8 mouse cellular contexts compared by ENCODE assay signal in the genomic region with DNA sequence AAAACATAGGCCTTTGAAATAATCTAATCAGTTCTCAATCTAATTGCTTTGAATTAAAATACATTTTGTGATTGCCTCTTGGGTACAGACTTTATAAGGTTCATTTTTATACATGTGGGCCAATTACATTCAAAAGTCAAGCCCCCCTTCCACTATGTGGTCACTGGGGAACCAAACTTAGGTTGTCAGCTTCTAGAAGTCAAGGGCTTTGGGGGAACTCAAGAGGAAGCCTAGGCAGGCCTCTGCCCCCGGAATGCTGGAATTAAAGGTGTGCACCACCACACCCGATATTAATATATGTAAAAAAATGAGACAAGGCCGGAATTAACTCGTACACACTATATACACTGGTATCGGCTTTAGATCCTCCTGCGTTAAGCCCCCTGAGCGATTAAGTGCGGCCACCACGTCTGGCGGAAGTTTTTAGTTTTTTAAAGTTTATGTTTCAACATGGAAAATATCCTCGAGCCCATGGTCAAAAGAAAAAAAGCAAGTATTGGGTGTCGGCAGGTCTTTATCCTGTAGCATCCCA. TPM values are rescaled to one million over a fixed set of nuclear protein-coding genes. Genes with fewer than 3 reads are reported as not detected.
A peak's percentile ranks its signal among the peaks of the same experiment; 100 is the strongest.
DNase-seq lines count a peak whose midpoint lies in the region; ATAC-seq lines count a peak whose summit lies in the region.

No protein-coding gene starts in this region.

- H3K9ac ChIP-seq in lung, embryonic 15.5 days = peak overlapping the region; percentile 78
- H3K9ac ChIP-seq in embryonic facial prominence, embryonic 14.5 days (ENCODE audit: low read depth, low read length) = peak overlapping the region; percentile 77
- peak overlapping the region; percentile 92 for H3K9ac ChIP-seq in limb, embryonic 11.5 days (ENCODE audit: low read length)
- H3K9ac ChIP-seq in neural tube, embryonic 15.5 days (replicated peaks) = peak overlapping the region; percentile 57

- ATAC-seq in lung, embryonic 15.5 days (ENCODE audit: borderline replicate concordance, extremely low read depth, low FRiP score, low TSS enrichment) = no peak
- no peak for ATAC-seq in embryonic facial prominence, embryonic 14.5 days (ENCODE audit: low read depth)
- ATAC-seq in limb, embryonic 11.5 days (ENCODE audit: insufficient number of reproducible peaks, low FRiP score, low TSS enrichment, low read depth) = no peak
- ATAC-seq in neural tube, embryonic 15.5 days (ENCODE audit: low FRiP score) = no peak

- DNase-seq in lung, adult 18-20 months = no peak
- DNase-seq in embryonic facial prominence, embryonic 14.5 days (ENCODE audit: low spot score) = no peak
- DNase-seq in limb, embryonic 11.5 days (ENCODE audit: low spot score) = no peak
- DNase-seq in left cerebral cortex, adult 11 months (ENCODE audit: low spot score) = no peak
- DNase-seq in adipocyte (ENCODE audit: low spot score) = no peak
- no peak for DNase-seq in urinary bladder, postnatal 10 days (ENCODE audit: low spot score)

- peaks cover 42% of the 10 kb centered on the region for H3K4me1 ChIP-seq in lung, embryonic 15.5 days
- H3K4me1 ChIP-seq in embryonic facial prominence, embryonic 14.5 days (ENCODE audit: control insufficient read depth, insufficient read depth, low read length) = peaks cover 20% of the 10 kb centered on the region
- peaks cover 12% of the 10 kb centered on the region; the same call in 1 of the 2 replicates for H3K4me1 ChIP-seq in limb, embryonic 11.5 days (ENCODE audit: control insufficient read depth, insufficient read depth, low read length)
- H3K4me1 ChIP-seq in neural tube, embryonic 15.5 days = peaks cover 33% of the 10 kb centered on the region

- under 1% methylated on average over 12 of the region's 12 CpGs for WGBS in lung, embryonic 15.5 days
- WGBS in embryonic facial prominence, embryonic 14.5 days = 1% methylated on average over 12 of the region's 12 CpGs
- WGBS in limb, embryonic 11.5 days = 1% methylated on average over 12 of the region's 12 CpGs
- WGBS in neural tube, embryonic 15.5 days = 4% methylated on average over 12 of the region's 12 CpGs

- peak overlapping the region; percentile 77 for H3K4me3 ChIP-seq in lung, embryonic 15.5 days
- H3K4me3 ChIP-seq in embryonic facial prominence, embryonic 14.5 days (ENCODE audit: low read depth, low read length) = peak overlapping the region; percentile 63
- peak overlapping the region; percentile 47 for H3K4me3 ChIP-seq in limb, embryonic 11.5 days (ENCODE audit: low read depth, low read length)
- H3K4me3 ChIP-seq in neural tube, embryonic 15.5 days (replicated peaks) = peak overlapping the region; percentile 60

- no peaks in the 10 kb centered on the region for H3K9me3 ChIP-seq in lung, embryonic 15.5 days
- H3K9me3 ChIP-seq in embryonic facial prominence, embryonic 14.5 days (ENCODE audit: control insufficient read depth, low read length) = no peaks in the 10 kb centered on the region
- H3K9me3 ChIP-seq in limb, embryonic 11.5 days (ENCODE audit: control insufficient read depth, low read length) = no peaks in the 10 kb centered on the region
- H3K9me3 ChIP-seq in neural tube, embryonic 15.5 days (replicated peaks) = no peaks in the 10 kb centered on the region

- peaks cover 8% of the 10 kb centered on the region; the same call in 1 of the 2 replicates for H3K36me3 ChIP-seq in lung, embryonic 15.5 days
- peaks cover 20% of the 10 kb centered on the region for H3K36me3 ChIP-seq in embryonic facial prominence, embryonic 14.5 days (ENCODE audit: control insufficient read depth, insufficient read depth, low read length)
- H3K36me3 ChIP-seq in limb, embryonic 11.5 days (ENCODE audit: control insufficient read depth, insufficient read depth, low read length) = 0 out of 2 replicates have a peak, but pooled peaks cover 2% of the 10 kb centered on the region
- H3K36me3 ChIP-seq in neural tube, embryonic 15.5 days = no peaks in the 10 kb centered on the region

- H3K4me2 ChIP-seq in lung, embryonic 15.5 days = peak overlapping the region; percentile 72
- peak overlapping the region; percentile 61 for H3K4me2 ChIP-seq in embryonic facial prominence, embryonic 14.5 days (ENCODE audit: low read depth, low read length)
- peak overlapping the region; percentile 79 for H3K4me2 ChIP-seq in limb, embryonic 11.5 days (ENCODE audit: low read depth, severe bottlenecking)
- peak overlapping the region; percentile 91 for H3K4me2 ChIP-seq in neural tube, embryonic 15.5 days

- H3K27me3 ChIP-seq in lung, embryonic 15.5 days = no peaks in the 10 kb centered on the region
- no peaks in the 10 kb centered on the region for H3K27me3 ChIP-seq in embryonic facial prominence, embryonic 14.5 days (replicated peaks; ENCODE audit: control insufficient read depth, insufficient read depth, low read length)
- no peaks in the 10 kb centered on the region for H3K27me3 ChIP-seq in limb, embryonic 11.5 days (ENCODE audit: control insufficient read depth, insufficient read depth, low read length)
- H3K27me3 ChIP-seq in neural tube, embryonic 15.5 days (replicated peaks) = no peaks in the 10 kb centered on the region

- H3K27ac ChIP-seq in lung, embryonic 15.5 days = peak overlapping the region; percentile 99
- H3K27ac ChIP-seq in embryonic facial prominence, embryonic 14.5 days (replicated peaks; ENCODE audit: low read depth, low read length) = peak overlapping the region; percentile 95
- peak overlapping the region; percentile 96 for H3K27ac ChIP-seq in limb, embryonic 11.5 days (replicated peaks; ENCODE audit: low read depth, low read length)
- peak overlapping the region; percentile 83; the same call in 1 of the 2 replicates for H3K27ac ChIP-seq in neural tube, embryonic 15.5 days (replicated peaks)

RNA-seq across cellular contexts. Expression of gene Hnrnpf, which starts 16.1 kb away (rescaled TPM):
- polyA plus RNA-seq in lung, embryonic 15.5 days (2015; fragmentation: Nextera tagmentation; extraction: Ambion mirVana) = 788 and 807 TPM in 2 replicates
- 583 and 637 TPM in 2 replicates for polyA plus RNA-seq in embryonic facial prominence, embryonic 14.5 days (2014; fragmentation: Nextera tagmentation; extraction: Ambion mirVana)
- 852 and 860 TPM in 2 replicates for polyA plus RNA-seq in limb, embryonic 11.5 days (2014; fragmentation: Nextera tagmentation; extraction: Ambion mirVana)
- 211 and 369 TPM in 2 replicates for polyA plus RNA-seq in neural tube, embryonic 15.5 days (2015; fragmentation: Nextera tagmentation; extraction: Ambion mirVana)

RNA-seq across cellular contexts. Expression of gene Fxyd4, which starts 21.2 kb away (rescaled TPM):
- 4.5 and 5.2 TPM in 2 replicates for polyA plus RNA-seq in lung, embryonic 15.5 days (2015; fragmentation: Nextera tagmentation; extraction: Ambion mirVana)
- polyA plus RNA-seq in embryonic facial prominence, embryonic 14.5 days (2014; fragmentation: Nextera tagmentation; extraction: Ambion mirVana) = 1.2 and 2.8 TPM in 2 replicates
- polyA plus RNA-seq in limb, embryonic 11.5 days (2014; fragmentation: Nextera tagmentation; extraction: Ambion mirVana) = 2.0 and 3.9 TPM in 2 replicates
- polyA plus RNA-seq in neural tube, embryonic 15.5 days (2015; fragmentation: Nextera tagmentation; extraction: Ambion mirVana) = 3.0 and 3.6 TPM in 2 replicates

RNA-seq across cellular contexts. Expression of gene Zfp239, which starts 54.4 kb away (rescaled TPM):
- 7.6 and 7.9 TPM in 2 replicates for polyA plus RNA-seq in lung, embryonic 15.5 days (2015; fragmentation: Nextera tagmentation; extraction: Ambion mirVana)
- 6.1 and 7.9 TPM in 2 replicates for polyA plus RNA-seq in embryonic facial prominence, embryonic 14.5 days (2014; fragmentation: Nextera tagmentation; extraction: Ambion mirVana)
- polyA plus RNA-seq in limb, embryonic 11.5 days (2014; fragmentation: Nextera tagmentation; extraction: Ambion mirVana) = 13.2 and 16.2 TPM in 2 replicates
- 15.3 and 15.9 TPM in 2 replicates for polyA plus RNA-seq in neural tube, embryonic 15.5 days (2015; fragmentation: Nextera tagmentation; extraction: Ambion mirVana)
